Mouse (Mus musculus) heart, postnatal 10 days (tissue): Measurements from ENCODE around the gene BC067074. TPM values are rescaled to one million over a fixed set of nuclear protein-coding genes. Genes with fewer than 3 reads are reported as not detected.
"Not testable (repeated sequence)": the region's sequence is repeated elsewhere in the genome, so short reads cannot be mapped to it uniquely, and the experiment has no call there.

Experiments used
- DNase-seq, 2 experiments: peaks; one replicate each; pipeline ENCODE4 v3.0.0; 2021
- intact Hi-C: fragments of 180-260 bp; cut with DNase I; formaldehyde crosslinking; loops from one replicate; pipeline ENCODE4 v1.15.1; 2025
- total RNA-seq, 2 experiments: library from RNA; stranded (reverse); gene quantifications; 2 replicates each; pipeline ENCODE4 v1.2.3; 2021

BC067074 gene
- total RNA-seq, 2 experiments from 2014 or later = 7.8 to 10.4 TPM

DNA sequence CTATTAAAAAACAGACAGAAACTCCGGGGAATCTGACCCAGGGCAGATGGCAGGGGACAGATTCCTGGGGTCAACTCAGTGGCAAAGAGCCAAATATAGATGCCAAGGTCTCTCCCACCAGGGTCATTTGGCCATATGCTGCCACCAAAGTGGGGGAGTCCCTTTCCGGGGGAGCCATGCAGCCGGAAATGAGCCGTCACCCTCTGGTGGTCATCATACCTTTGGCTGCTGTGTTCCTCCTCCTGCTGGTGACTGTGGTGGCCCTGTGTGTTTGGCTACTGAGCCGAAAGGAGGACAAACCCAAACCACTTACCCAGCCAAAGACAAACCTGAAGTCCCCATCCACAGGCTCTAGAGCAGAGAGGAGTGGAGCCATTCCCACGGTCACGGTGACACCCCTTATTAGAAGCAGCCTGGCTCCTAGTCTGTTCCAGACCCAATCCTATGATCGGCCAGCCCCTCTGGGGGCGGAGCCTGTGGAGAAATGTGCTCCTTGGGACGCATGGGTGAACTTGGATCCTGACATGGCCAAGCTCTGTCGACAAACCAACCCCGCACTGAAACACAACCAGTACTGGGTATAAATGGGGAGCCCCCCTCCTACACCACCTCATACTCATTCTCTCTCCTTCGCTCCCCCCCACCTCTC lies 76.1 kb downstream of the BC067074 start:
- intact Hi-C loops = no loop called here
- DNase-seq = no peak

DNA sequence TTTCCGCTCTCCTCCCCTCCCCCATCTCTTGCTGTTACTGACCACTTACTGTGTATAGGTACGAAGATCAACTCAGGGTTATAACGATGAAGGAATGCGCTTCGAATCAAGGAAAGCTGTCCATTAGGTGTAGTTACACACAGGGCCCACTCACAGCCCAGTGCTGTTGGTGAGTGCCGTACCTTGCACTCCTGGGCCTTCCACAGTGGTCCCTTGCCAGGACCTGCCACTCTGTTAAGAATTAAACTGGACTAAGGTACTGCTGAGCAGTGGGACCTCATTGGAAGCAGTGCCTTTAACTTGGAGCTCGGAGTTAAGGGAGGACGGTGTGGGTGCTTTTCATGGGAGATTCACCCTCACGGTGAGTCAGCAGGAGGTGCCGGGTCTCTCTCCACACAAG lies 76.7 kb downstream of the BC067074 start:
- no peak for DNase-seq
- intact Hi-C loops = no loop called here

DNA sequence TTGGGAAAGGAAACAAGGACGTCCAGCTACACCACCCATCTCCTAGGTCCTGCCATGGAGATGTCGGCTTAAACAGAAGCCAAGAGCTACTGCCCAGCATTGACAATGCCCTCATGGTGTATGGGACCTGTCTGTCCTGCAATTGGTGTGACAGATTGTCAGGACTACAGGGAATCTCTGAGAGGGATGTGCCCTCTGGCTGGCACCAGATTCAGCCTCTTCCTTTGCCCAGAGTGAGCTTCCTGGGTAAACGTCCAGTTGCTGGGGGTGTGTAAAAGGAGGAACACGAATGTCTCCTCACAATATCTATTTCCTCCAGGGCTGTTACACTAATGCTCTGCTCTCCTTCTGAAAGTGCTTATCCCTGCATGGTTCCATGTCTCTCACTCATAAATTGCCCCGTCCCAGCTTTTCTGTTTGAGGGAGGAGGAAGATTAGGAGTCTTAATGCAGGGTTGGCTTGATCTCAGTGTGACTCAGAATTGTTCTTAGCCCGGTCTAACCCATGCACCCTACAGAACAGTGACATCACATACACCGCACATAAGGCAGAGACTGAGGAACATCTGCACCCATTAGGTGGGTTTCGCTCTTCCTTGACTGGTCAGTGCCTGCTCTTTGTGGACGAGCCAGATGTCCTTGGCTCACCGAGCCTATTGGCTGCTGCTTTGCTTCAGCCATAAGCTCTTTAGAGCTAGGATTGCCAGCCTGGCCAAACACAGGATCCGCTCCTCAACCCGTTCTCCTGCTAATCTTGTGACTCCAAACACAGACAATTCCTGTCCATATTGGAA lies 80.5 kb downstream of the BC067074 start:
- intact Hi-C loops = no loop called here
- no peak for DNase-seq

DNA sequence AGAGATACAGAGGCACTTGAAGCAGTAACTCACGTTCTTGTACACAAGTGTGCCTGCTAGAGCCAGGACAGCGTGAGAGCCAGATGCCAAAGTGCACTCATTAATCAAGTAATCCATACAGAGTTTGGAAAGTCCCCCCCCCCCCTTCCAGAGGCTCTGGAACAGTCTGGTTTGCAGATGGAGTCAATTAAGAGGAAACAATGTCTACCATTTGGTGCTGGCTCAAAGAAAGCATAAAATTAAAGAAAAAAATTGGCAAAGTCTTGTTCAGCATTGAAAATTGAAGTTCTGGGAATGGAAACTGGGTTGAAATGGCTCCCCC lies 81.1 kb downstream of the BC067074 start:
- DNase-seq = no peak
- intact Hi-C loops = no loop called here

DNA sequence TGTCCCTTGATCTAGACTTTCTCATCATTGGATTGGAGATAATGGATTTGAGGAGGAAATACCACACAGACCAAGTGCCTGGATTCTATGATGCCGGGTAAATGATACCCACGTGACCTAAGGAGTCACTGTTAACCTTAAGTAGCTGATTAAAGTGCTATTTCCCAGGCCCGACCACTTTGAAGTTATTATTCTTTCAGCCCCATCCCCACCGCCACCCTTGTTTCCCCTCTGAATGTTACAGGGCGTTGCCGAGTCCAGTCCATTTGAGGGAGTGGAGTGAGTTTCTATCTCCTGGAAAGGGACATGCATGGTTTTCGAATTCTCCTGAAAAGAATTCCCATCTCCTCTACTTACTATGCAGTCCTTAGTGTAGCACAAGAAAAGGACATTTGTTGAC lies 84.7 kb downstream of the BC067074 start:
- intact Hi-C loops = no loop called here
- DNase-seq = no peak

DNA sequence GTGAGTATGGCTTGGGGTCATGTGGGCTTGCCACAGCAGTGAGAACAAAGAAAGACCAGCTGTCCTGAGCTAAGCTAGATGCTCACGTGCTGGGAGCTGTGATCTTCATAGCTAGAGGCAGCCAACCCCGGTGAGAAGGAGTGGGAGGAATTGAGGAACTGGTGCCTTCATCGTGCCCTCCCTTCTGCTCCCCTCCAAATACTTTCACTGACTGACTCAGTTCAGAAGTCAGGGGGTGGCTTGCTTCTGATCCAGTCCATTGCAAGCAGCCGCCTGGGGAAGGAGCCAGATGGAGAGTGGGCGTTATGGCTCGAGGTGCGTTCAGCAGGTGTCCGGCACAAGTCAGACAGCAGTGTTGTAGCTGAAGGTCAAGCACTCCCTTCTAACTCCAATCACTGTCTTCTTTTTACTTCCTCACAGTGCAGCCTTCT lies 86.0 kb downstream of the BC067074 start:
- intact Hi-C loops = no loop called here

DNA sequence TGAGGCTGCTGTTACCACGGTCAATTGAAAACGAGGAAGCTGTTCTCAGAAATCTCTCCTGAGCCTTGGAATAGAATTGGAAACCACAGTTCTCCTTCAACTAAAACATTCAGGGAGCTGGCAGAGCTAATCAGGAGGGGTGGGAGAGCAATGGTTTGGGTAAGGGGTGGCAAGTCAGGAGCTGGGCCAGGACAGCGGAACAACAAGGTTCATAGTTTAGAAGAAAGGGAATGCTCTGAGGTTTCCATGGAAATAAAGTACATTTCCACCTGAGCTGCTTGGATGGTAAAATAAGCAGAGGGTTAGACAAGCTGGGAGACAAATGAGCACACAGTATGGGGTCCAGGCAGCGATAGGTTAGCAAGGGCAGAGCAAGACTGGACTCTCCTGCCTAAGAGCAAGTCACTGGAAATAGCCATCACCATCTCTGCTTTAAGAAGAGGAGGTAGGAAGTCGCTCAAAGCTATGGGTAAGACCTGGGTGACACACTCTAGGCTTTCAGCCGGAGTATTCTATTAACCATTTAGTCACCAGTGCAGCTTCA lies 86.9 kb downstream of the BC067074 start:
- no peak for DNase-seq
- intact Hi-C loops = no loop called here

More for the DNA sequence above, 86.0 kb downstream of the BC067074 start:
- DNase-seq = no peak

DNA sequence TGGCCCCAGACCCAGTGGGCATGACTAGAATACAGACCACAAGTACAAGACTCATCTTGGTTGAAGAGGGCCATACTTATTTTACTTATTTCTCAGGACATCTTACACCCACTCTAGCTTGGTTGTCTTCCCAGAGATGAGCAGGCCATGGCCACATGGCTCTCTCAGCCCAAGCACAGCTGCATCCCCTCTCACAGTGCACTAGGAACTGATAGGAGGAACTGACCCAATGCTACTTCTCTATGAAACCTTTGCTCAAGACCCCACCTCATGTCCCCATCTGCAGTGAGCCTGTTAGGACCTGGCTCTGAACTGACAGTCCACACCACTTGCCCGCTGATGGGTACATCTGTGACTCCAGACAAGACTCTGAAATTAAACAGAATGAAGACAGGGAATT lies 88.8 kb downstream of the BC067074 start:
- intact Hi-C loops = no loop called here
- no peak for DNase-seq

DNA sequence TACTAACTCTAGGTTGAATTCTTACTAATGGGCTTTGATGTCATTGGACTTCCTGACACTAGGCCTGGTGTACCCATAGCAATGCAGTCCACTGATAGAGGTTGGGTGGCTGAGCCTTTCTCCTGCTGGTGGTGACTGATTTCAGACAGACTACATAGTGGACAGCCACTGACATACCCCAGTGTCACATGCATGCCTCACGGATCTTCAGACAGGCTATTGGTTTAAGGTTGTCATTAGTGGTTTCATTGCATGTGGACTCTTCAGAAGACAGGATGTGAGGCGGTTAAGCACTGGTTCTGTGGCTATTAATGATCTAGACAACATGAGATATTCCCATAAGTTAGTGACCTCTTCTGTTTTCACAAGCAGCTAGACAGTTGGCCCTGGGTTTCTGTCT lies 89.2 kb downstream of the BC067074 start:
- intact Hi-C loops = no loop called here
- DNase-seq = no peak

DNA sequence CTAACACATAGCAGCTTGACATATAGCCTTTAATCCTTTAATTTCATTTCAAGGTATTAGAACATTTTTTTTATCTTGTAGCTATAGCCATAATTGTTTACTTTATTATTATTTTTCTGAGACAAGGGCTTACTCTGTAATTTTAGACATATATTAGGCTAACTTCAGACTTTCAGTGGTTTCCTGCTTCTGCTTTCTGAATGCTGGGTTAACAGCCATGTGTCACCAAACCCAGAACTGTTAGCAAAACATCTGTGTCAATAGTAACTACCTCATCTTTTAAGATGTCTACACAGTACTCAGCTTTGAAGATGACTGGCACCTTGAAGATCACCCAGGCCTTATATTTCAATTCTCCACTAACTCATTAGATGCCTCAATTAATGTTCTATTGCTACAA lies 89.8 kb downstream of the BC067074 start:
- intact Hi-C loops = not testable (repeated sequence)

DNA sequence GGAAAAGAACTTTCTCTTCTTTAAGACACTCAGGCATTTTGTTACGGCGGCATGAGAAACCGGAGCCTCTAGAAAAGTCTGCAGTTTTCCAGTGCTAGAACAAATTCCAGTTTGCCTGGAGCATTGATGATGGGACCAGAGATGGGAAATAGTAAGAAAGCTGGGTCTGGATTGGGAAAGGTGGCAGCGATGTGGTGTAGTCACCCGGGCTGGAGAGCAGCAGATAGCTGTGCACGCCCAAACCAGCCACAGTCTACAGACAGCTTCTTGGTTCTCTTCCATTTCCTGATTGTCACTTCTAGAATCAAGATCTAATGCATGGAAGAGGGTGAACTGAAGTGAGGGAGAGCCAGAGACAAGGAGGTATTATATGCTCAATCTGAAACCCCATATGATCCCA lies 100.4 kb downstream of the BC067074 start:
- no peak for DNase-seq
- intact Hi-C loops = no loop called here

More for the DNA sequence above, 89.8 kb downstream of the BC067074 start:
- not testable (repeated sequence) for DNase-seq

DNA sequence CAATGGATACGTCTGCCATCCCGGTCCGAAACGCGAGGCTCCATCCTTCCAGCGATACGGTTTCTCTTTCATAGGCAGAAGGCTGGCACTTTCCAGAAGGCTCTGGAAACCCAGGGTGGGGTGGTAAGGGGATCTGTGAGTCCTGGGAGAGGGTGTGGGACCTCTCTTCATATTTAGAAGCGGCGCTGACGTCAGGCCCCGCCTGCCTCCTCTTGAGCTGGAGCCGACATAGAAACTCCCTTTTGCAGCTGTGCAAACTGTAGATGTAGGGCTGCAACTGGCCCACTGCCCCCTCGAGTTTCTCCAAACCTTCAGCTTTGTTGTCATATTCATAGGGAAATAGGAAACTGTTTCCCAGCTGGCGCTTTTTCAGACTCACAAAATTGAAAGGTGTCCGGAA lies 101.6 kb downstream of the BC067074 start:
- DNase-seq = peak; percentile 55 to 56
- intact Hi-C loops = no loop called here

DNA sequence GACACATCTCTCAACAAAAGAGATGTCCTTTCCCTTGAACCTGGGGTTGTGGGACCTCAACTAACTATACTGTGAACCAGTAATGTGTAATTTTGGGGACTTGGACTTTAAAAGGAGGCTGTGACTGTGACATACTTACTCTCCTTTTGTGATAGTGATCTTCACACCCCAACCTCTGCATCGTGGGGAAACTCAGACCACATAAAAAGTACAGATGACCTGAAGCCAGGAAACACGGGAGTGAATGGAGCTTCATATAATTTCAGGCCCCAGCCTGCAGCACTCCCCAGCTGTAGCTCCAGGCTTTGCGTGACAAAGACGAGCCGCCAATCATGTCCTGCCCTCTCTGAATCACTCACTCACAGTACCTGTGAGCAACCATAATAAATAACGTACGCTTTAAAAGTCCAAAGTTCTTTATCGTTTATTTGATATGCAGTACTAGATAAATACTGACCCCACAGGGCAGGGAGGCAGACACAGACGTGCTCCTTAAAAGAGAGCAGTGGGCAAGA lies 104.1 kb downstream of the BC067074 start:
- intact Hi-C loops = no loop called here
- no peak for DNase-seq

DNA sequence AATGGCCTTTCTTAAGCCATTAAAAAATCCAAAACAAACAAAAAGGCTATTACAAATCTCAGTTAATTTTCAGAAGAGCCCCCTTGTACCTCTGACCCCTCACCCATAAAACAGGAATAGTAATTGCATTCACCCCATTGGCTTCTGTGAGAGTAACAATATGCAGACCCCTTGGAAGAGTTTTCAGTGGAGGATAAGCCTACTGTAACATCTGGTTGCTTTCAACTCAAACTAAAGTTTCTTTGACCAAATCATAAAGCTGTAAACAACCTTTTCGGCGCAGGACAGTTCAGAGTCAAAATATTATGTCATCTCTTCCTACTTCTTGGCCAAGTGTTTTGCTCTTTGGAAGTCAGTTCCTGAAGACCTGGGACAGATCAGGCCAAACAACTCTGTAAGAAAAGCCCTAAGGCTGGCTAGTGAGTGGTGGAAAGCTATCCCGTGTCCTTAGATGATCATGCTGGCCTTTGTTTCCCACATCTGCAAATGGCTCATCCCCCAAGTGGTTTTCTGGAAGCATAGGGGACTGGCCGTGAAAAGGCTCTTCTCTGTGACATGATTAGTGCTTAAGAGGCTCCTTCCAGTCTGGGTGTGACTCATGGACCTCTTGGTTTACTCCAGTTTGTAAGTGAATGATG lies 108.5 kb downstream of the BC067074 start:
- intact Hi-C loops = no loop called here
- peak in 1 of 2 experiments; percentile 21 for DNase-seq

DNA sequence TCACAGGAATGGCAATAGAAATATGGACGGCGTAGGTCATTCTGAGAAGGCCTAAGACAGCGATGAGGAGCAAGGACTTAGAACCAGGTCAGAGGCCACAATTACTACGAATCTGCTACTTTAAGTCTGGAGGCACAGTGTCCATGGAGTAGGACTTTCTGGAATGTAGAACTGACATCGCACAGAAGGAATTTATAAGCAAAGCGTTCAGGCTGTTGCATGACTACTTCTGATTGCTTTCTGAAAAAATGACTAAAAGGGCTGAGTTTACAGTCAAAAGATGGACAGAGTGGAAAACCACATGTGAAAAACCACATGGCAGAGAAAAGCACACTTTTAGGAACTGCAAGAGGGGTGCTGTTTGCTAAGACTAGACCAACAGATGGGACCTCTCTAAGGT lies 110.7 kb downstream of the BC067074 start:
- intact Hi-C loops = no loop called here
- DNase-seq = no peak

DNA sequence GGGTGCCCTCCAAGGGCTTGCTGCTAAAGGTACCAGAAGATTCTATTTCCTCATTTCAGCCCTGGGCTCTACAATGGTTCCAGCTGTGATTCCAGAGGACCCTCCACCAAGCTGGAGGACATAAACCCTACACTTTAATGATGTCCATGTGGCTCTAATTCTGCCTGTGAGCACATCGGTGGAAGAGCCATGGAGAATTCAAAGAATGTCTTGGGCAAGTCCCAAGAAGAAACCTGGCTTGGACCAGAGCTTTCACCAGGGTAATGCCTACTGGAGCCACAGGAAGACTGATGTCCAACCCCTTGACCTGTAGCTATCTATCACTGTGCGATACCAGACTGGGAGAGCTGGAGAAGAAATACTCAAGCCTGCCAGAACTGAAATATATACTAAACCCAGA lies 111.2 kb downstream of the BC067074 start:
- DNase-seq = no peak
- intact Hi-C loops = no loop called here

DNA sequence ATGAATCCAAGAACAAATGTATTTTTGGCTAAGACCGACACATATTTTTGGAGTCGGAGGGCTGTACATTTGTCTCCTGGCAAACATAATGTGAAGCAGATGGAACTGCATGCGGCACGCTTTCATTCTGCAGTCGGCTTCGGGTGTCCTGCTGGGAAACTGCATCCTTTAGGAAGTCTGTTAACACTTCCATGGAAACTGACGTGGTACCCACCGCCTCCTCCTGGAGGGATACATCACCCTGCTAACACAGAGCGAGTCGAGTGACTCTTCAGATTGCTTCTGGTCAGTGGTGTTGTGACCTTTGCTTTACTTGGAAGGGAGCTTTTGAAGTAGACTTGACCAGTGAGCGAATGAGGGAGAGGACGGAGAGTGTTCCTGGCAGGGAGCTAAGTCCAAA lies 117.0 kb downstream of the BC067074 start:
- intact Hi-C loops = no loop called here
- peak in 1 of 2 experiments; percentile 24 for DNase-seq

DNA sequence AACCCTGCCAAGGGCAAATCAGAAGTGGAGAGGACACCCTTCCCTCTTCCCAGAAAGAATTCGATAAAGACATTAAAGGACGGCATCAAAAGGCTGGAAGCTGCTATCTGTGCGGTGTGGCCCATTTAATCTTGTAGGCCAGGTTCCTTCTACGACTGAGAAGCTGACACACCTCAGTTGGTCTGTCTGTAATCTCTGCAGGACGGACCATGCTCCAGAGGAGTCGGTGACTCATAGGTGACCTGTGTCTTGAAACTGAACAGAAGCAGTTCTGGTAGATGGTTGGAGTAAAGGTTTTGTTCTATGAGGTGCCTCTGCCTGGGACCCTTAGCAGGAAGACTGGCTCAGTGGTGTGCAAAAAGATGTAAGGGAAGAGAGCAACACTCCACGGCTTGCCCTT lies 122.6 kb downstream of the BC067074 start:
- intact Hi-C loops = no loop called here
- DNase-seq = no peak

DNA sequence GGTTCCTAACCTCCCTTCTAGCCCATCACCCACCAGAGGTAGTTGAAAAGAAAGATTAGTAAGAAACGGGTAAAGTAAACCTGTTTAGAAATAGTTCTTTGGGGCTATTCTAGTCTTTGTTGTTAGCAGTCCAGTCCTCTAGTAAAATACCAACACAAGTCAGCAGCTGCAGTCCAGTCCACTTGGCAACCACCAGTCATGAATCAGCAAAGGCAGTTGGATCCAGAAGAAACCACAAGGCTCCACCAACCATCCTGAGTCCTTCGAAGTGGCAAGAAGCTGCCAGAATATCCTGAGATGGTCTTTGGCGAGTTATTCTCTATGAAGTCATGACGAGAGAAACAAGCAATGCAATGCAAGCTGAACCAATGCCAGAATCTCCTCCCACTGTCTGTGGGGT lies 124.0 kb downstream of the BC067074 start:
- intact Hi-C loops = no loop called here
- DNase-seq = no peak

DNA sequence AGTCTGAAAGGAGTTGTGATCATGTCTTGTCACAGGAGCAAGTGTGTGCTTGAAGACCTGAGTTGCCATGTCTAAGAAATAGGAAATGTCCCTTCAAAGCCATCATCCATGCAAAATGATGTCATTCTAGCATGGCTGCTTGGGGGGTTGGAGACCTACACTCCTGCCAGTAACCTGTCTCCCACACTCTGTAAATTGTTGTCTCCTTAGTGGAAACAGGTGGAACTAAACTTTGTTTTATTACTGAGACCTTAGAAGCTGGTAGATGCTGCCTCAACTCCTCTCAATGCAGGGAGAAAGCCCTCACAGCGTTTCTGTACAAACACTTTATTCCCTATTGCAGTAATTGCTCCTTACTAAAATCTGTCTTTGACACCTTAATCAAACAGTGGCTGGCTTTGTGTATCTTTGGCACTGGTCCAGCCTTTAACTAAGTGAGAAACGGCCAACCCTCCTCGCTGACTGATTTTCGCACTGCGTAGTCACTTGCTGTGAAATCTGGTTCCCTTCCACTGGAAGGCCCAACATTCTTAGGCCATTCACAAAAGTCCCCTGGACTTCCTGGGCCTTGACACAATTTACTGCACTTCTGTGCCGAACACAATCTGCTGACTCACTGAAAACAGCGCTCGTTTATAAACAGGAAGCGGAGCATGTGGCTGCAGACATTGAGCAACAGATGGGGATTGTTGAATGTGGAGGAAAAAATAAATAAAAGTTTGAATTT lies 125.0 kb downstream of the BC067074 start:
- intact Hi-C loops = no loop called here
- peak; percentile 56 to 66 for DNase-seq

DNA sequence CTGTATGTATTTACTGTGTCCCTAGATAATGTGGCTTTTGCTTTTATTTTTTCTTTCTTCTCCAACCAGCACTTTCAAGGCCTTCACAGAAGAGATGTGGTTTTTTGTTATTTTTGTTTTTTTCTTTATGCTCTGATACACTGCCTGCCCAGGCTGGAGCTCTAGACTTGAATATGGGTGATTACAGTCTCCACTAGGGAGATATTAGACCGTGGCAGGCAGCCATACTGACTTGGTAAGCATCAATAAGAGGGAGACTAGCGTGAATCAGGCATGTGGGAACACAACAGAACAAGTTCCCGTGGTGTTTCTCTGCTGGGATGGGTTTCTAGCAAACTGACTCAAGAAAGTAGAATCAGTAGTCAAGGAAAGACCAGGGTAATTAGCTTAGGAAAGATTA lies 125.7 kb downstream of the BC067074 start:
- intact Hi-C loops = no loop called here
- no peak for DNase-seq
